23 mouse cellular contexts compared by ENCODE assay signal in the genomic region with DNA sequence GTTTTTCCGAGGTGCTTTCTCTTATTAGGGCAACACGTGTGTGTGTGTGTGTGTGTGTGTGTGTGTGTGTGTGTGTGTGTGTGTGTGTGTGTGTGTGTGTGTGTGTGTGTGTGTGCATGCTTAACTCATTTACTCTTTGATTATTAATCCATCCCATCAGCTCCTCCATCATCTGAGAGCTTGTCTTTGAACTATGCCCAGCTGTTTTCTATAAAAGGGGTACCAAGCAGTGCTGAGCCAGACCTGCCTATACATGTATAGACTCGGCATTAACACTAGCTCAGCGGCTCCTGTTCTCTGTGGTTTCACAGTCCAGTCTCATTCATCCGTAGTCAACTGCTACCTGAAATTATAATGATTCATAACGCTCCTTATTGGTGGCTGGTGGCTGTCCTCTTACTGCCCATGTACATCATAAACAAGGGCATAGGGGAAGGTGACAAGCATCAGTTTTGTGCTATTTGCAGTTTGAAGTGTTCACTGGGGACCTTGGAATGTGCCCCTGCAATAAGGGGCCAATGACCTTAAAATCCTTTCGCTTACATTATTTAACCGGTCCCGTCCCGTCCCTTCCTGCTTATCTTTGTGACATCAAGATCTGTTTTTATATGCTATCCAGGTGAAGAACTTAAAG. TPM values are rescaled to one million over a fixed set of nuclear protein-coding genes. Genes with fewer than 3 reads are reported as not detected.
A peak's percentile ranks its signal among the peaks of the same experiment; 100 is the strongest.
DNase-seq lines count a peak whose midpoint lies in the region; ATAC-seq and TF ChIP-seq lines count a peak whose summit lies in the region.
"Had no signal": no experiment of that assay in that cellular context is flagged by ENCODE, and none has a peak within 500 bp of the region (broad histone marks: within the 10 kb centered on the region; RNA-seq: fewer than 3 reads in every experiment).

No protein-coding gene starts in this region.

- H3K27ac ChIP-seq in testis, adult 2 months (ENCODE audit: control insufficient read depth, insufficient read depth, low read depth, low read length): no peak overlapping the region
- peak overlapping the region; percentile 17 for H3K27ac ChIP-seq in embryonic facial prominence, embryonic 15.5 days (replicated peaks)
- peak overlapping the region; percentile 73 for H3K27ac ChIP-seq in limb, embryonic 11.5 days (replicated peaks; ENCODE audit: low read depth, low read length)
- peak overlapping the region; percentile 76; the same call in 1 of the 2 replicates for H3K27ac ChIP-seq in limb, embryonic 15.5 days
- no peak overlapping the region for H3K27ac ChIP-seq in heart, embryonic 12.5 days (ENCODE audit: poor library complexity, severe bottlenecking)
- H3K27ac ChIP-seq: forebrain, embryonic 10.5 days; forebrain, embryonic 15.5 days; heart, adult 2 months; hindbrain, embryonic 15.5 days had no signal

- intact Hi-C loops in heart, postnatal 14 days (cut with DNase I): no loop called here

- H3K9me3 ChIP-seq in embryonic facial prominence, embryonic 15.5 days (replicated peaks): no peaks in the 10 kb centered on the region
- H3K9me3 ChIP-seq in limb, embryonic 11.5 days (ENCODE audit: control insufficient read depth, low read length): 0 out of 2 replicates have a peak, but pooled peaks cover 3% of the 10 kb centered on the region
- no peaks in the 10 kb centered on the region for H3K9me3 ChIP-seq in limb, embryonic 15.5 days
- H3K9me3 ChIP-seq in heart, embryonic 12.5 days (replicated peaks): 0 out of 2 replicates have a peak, but pooled peaks cover 3% of the 10 kb centered on the region
- H3K9me3 ChIP-seq: forebrain, embryonic 15.5 days; hindbrain, embryonic 15.5 days had no signal

- H3K36me3 ChIP-seq in testis, adult 2 months (ENCODE audit: control insufficient read depth, insufficient read depth, low read length): no peaks in the 10 kb centered on the region
- no peaks in the 10 kb centered on the region for H3K36me3 ChIP-seq in embryonic facial prominence, embryonic 15.5 days
- H3K36me3 ChIP-seq in limb, embryonic 11.5 days (ENCODE audit: control insufficient read depth, insufficient read depth, low read length): no peaks in the 10 kb centered on the region
- no peaks in the 10 kb centered on the region for H3K36me3 ChIP-seq in limb, embryonic 15.5 days
- no peaks in the 10 kb centered on the region for H3K36me3 ChIP-seq in heart, embryonic 12.5 days
- H3K36me3 ChIP-seq: forebrain, embryonic 10.5 days; forebrain, embryonic 15.5 days; hindbrain, embryonic 15.5 days had no signal

- no peak for TF ChIP-seq CTCF in testis, adult 2 months (IDR thresholded peaks at IDR 0.05; ENCODE audit: control insufficient read depth, insufficient read depth, insufficient replicate concordance, low read depth, low read length)

- peak overlapping the region; percentile 68; the same call in 1 of the 2 replicates for H3K4me3 ChIP-seq in testis, adult 2 months (ENCODE audit: control insufficient read depth, low read depth, low read length)
- H3K4me3 ChIP-seq in embryonic facial prominence, embryonic 15.5 days (replicated peaks): no peak overlapping the region
- no peak overlapping the region for H3K4me3 ChIP-seq in limb, embryonic 11.5 days (ENCODE audit: low read depth, low read length)
- 0 out of 2 replicates have a peak overlapping the region, but pooled peaks have one; percentile 0 for H3K4me3 ChIP-seq in limb, embryonic 15.5 days
- no peak overlapping the region for H3K4me3 ChIP-seq in heart, embryonic 12.5 days
- H3K4me3 ChIP-seq: erythroblast, embryonic 14.5 days; forebrain, embryonic 10.5 days; forebrain, embryonic 15.5 days; heart, adult 2 months; hindbrain, embryonic 15.5 days had no signal

- H3K27me3 ChIP-seq in testis, adult 2 months (ENCODE audit: control insufficient read depth, insufficient read depth, low read length): no peaks in the 10 kb centered on the region; the same call in 1 of the 2 replicates
- H3K27me3 ChIP-seq in embryonic facial prominence, embryonic 15.5 days: no peaks in the 10 kb centered on the region
- no peaks in the 10 kb centered on the region for H3K27me3 ChIP-seq in limb, embryonic 11.5 days (ENCODE audit: control insufficient read depth, insufficient read depth, low read length)
- H3K27me3 ChIP-seq in limb, embryonic 15.5 days: no peaks in the 10 kb centered on the region
- H3K27me3 ChIP-seq in heart, embryonic 12.5 days (replicated peaks): no peaks in the 10 kb centered on the region
- H3K27me3 ChIP-seq: CH12.LX; forebrain, embryonic 15.5 days; hindbrain, embryonic 15.5 days had no signal

- no peak for ATAC-seq in embryonic facial prominence, embryonic 15.5 days (ENCODE audit: insufficient number of reproducible peaks, low FRiP score, low TSS enrichment, low read depth)
- ATAC-seq in limb, embryonic 11.5 days (ENCODE audit: insufficient number of reproducible peaks, low FRiP score, low TSS enrichment, low read depth): no peak; the same call in 1 of the 2 replicates
- no peak for ATAC-seq in limb, embryonic 15.5 days (ENCODE audit: insufficient number of reproducible peaks, low FRiP score, low TSS enrichment, low read depth)
- no peak for ATAC-seq in heart, embryonic 12.5 days (ENCODE audit: insufficient number of reproducible peaks, low FRiP score)
- ATAC-seq: activated CD4-positive, CD25-positive, alpha-beta regulatory T cell, adult 4 months; forebrain, embryonic 15.5 days; Patski had no signal

- no peak overlapping the region for H3K4me2 ChIP-seq in embryonic facial prominence, embryonic 15.5 days (replicated peaks)
- H3K4me2 ChIP-seq in limb, embryonic 11.5 days (ENCODE audit: low read depth, severe bottlenecking): peak overlapping the region; percentile 25
- peak overlapping the region; percentile 12; the same call in 1 of the 2 replicates for H3K4me2 ChIP-seq in limb, embryonic 15.5 days
- H3K4me2 ChIP-seq in heart, embryonic 12.5 days: no peak overlapping the region
- H3K4me2 ChIP-seq: forebrain, embryonic 15.5 days; heart, embryonic 11.5 days; hindbrain, embryonic 15.5 days had no signal

- no peak overlapping the region for H3K9ac ChIP-seq in embryonic facial prominence, embryonic 15.5 days
- H3K9ac ChIP-seq in limb, embryonic 11.5 days (ENCODE audit: low read length): peak overlapping the region; percentile 7; the same call in 1 of the 2 replicates
- H3K9ac ChIP-seq in limb, embryonic 15.5 days: no peak overlapping the region
- no peak overlapping the region for H3K9ac ChIP-seq in heart, embryonic 12.5 days
- H3K9ac ChIP-seq: forebrain, embryonic 15.5 days; hindbrain, embryonic 15.5 days had no signal

- no peak for DNase-seq in testis, postnatal 10 days (ENCODE audit: low spot score)
- DNase-seq in limb, embryonic 11.5 days (ENCODE audit: low spot score): peak; percentile 60
- no peak for DNase-seq in heart, adult 11 months
- DNase-seq in heart, postnatal 14 days: no peak
- DNase-seq: adrenal gland, postnatal 14 days; cerebellum, adult 11-12 months; cerebellum, adult 9-10 months; cerebellum, postnatal 25 days; gastrocnemius, postnatal 10 days; heart, adult 2 months; heart, postnatal 36 days had no signal

- H3K4me1 ChIP-seq in testis, adult 2 months (ENCODE audit: control insufficient read depth, insufficient read depth, low read length): peaks cover 5% of the 10 kb centered on the region
- peaks cover 14% of the 10 kb centered on the region for H3K4me1 ChIP-seq in embryonic facial prominence, embryonic 15.5 days
- peaks cover 33% of the 10 kb centered on the region for H3K4me1 ChIP-seq in limb, embryonic 11.5 days (ENCODE audit: control insufficient read depth, insufficient read depth, low read length)
- H3K4me1 ChIP-seq in limb, embryonic 15.5 days: peaks cover 21% of the 10 kb centered on the region
- no peaks in the 10 kb centered on the region for H3K4me1 ChIP-seq in heart, embryonic 12.5 days (replicated peaks)
- H3K4me1 ChIP-seq: forebrain, embryonic 15.5 days; hindbrain, embryonic 15.5 days had no signal

- TF ChIP-seq POLR2A in testis, adult 2 months (IDR thresholded peaks at IDR 0.05; ENCODE audit: control insufficient read depth, low read depth, low read length): no peak

- WGBS in embryonic facial prominence, embryonic 15.5 days: 24% methylated on average over 10 of the region's 10 CpGs
- 13% methylated on average over 10 of the region's 10 CpGs for WGBS in limb, embryonic 11.5 days
- WGBS in limb, embryonic 15.5 days: 21% methylated on average over 10 of the region's 10 CpGs
- 78% methylated on average over 9 of the region's 10 CpGs for WGBS in heart, embryonic 12.5 days

RNA-seq across cellular contexts. Expression of gene Trub1, which starts 45.5 kb away (rescaled TPM):
- polyA plus RNA-seq in testis, adult 2 months (2012; rRNA removed): 1.8 and 1.9 TPM in 2 replicates
- polyA plus RNA-seq in embryonic facial prominence, embryonic 15.5 days (2015; fragmentation: Nextera tagmentation; extraction: Ambion mirVana): 21.7 and 24.1 TPM in 2 replicates
- 23.4 and 27.2 TPM in 2 replicates for polyA plus RNA-seq in limb, embryonic 11.5 days (2014; fragmentation: Nextera tagmentation; extraction: Ambion mirVana)
- 24.0 and 24.7 TPM in 2 replicates for polyA plus RNA-seq in limb, embryonic 15.5 days (2015; fragmentation: Nextera tagmentation; extraction: Ambion mirVana)
- total RNA-seq in heart, postnatal 14 days (2021): 1 to 10 TPM; 5.7 to 6.1 TPM
- polyA plus RNA-seq in heart, embryonic 12.5 days (2016; fragmentation: Nextera tagmentation; extraction: Ambion mirVana): 11.2 and 12.4 TPM in 2 replicates

Comparison
In these comparisons a context has a peak if more than half of its experiments do, and no peak if none do; other contexts are left out.
1. H3K4me3 ChIP-seq: peak in testis, adult 2 months (single experiment) and limb, embryonic 15.5 days (single experiment); none in embryonic facial prominence, embryonic 15.5 days (single experiment), limb, embryonic 11.5 days (single experiment) and heart, embryonic 12.5 days (single experiment).
2. H3K27ac ChIP-seq: peak in embryonic facial prominence, embryonic 15.5 days (single experiment), limb, embryonic 11.5 days (single experiment) and limb, embryonic 15.5 days (single experiment); none in testis, adult 2 months (single experiment) and heart, embryonic 12.5 days (single experiment).
3. H3K4me2 ChIP-seq: peak in limb, embryonic 11.5 days (single experiment) and limb, embryonic 15.5 days (single experiment); none in embryonic facial prominence, embryonic 15.5 days (single experiment) and heart, embryonic 12.5 days (single experiment).